Comparison of ENCODE assay signal across 23 mouse cellular contexts in genomic region chr6:118724388-118724787, GRCm38 (mm10).
"Had no signal": no experiment of that assay in that cellular context is flagged by ENCODE, and none has a peak within 500 bp of the region (broad histone marks: within the 10 kb centered on the region; RNA-seq: fewer than 3 reads in every experiment).

No protein-coding gene starts in this region.

- H3K36me3 ChIP-seq: liver, embryonic 12.5 days; liver, embryonic 15.5 days; midbrain, embryonic 10.5 days; stomach, embryonic 15.5 days had no signal

- H3K9me3 ChIP-seq: limb, embryonic 10.5 days; limb, embryonic 13.5 days; liver, embryonic 12.5 days; liver, embryonic 15.5 days; lung, embryonic 15.5 days; midbrain, embryonic 10.5 days; midbrain, embryonic 13.5 days; neural tube, embryonic 13.5 days; stomach, embryonic 15.5 days had no signal

- H3K27ac ChIP-seq: kidney, postnatal 0 days; layer of hippocampus, adult 2 months; limb, embryonic 10.5 days; limb, embryonic 13.5 days; liver, embryonic 12.5 days; liver, embryonic 15.5 days; lung, embryonic 15.5 days; midbrain, embryonic 10.5 days; midbrain, embryonic 13.5 days; neural tube, embryonic 13.5 days; stomach, embryonic 15.5 days had no signal

- H3K4me2 ChIP-seq: limb, embryonic 13.5 days; liver, embryonic 12.5 days; liver, embryonic 15.5 days; lung, embryonic 15.5 days; midbrain, embryonic 13.5 days; neural tube, embryonic 13.5 days; stomach, embryonic 15.5 days had no signal

- H3K4me1 ChIP-seq: megakaryocyte, embryonic 14.5 days; stomach, embryonic 15.5 days had no signal

- H3K4me3 ChIP-seq: layer of hippocampus, adult 2 months; limb, embryonic 10.5 days; limb, embryonic 13.5 days; liver, embryonic 12.5 days; liver, embryonic 15.5 days; lung, embryonic 15.5 days; megakaryocyte, embryonic 14.5 days; midbrain, embryonic 10.5 days; midbrain, embryonic 13.5 days; myocyte; neural tube, embryonic 13.5 days; stomach, embryonic 15.5 days had no signal

- ATAC-seq: liver, embryonic 12.5 days; midbrain, embryonic 13.5 days; midbrain, embryonic 16.5 days had no signal

- H3K27me3 ChIP-seq: limb, embryonic 13.5 days; liver, embryonic 15.5 days; lung, embryonic 15.5 days; midbrain, embryonic 13.5 days; neural tube, embryonic 13.5 days; stomach, embryonic 15.5 days had no signal

- DNase-seq: kidney, postnatal 25 days; layer of hippocampus, adult 9-11 months; liver; lung, adult 18-20 months; lung, postnatal 10 days; lung, postnatal 36 days; right cerebral cortex, postnatal 25 days; spleen, adult 18-20 months; thymus, postnatal 25 days had no signal

- H3K9ac ChIP-seq: limb, embryonic 13.5 days; liver, embryonic 12.5 days; liver, embryonic 15.5 days; lung, embryonic 15.5 days; midbrain, embryonic 13.5 days; neural tube, embryonic 13.5 days; stomach, embryonic 15.5 days had no signal
